Mouse (Mus musculus): ENCODE measurements around the gene Trim67. TPM values are rescaled to one million over a fixed set of nuclear protein-coding genes. Genes with fewer than 3 reads are reported as not detected.

Gene Trim67
- total RNA-seq, 2 experiments from 2014 or later, result 14.9 to 16.5 TPM

DNA sequence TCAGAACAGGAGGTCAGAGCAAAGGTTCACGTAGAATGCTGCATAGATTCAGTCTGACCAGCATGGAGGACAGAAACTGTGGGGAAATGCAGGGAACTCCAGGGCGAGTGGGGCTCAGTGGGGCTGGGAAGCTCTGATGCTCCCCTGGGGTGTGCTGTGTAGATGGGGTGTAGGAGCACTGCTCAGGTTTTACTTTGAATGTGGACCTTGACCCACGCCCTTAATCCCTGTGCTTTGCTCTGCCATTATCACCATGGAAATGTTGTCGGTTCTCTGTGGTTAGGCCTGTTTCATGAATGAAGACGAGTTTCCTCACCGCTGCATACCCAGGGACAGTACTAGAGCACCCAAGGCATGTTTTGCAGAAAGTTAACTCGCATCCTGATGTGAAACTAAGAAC is 78.6 kb downstream of the Trim67 start:
- DNase-seq (ENCODE audit: low spot score in 2 of 2), result no peak

DNA sequence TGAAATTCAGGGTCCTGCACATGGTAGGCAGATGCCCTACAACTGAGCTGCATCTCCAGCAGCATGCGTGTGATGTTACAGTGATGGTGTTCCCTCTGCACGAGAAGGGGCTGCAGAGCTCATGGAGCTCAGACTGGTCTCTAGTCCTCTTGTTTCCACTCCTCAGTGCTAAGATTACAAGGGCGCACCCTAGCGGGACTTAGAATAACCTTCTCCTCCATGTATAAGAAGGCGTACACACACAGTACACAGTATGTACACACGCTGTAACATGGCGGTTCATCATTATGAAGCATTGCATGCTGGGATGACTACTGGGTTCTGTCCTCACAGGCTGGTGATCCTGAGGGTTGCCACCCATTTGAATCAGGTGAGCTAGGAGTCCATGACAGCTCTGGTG is 79.2 kb downstream of the Trim67 start:
- no peak for DNase-seq (ENCODE audit: low spot score in 2 of 2)

DNA sequence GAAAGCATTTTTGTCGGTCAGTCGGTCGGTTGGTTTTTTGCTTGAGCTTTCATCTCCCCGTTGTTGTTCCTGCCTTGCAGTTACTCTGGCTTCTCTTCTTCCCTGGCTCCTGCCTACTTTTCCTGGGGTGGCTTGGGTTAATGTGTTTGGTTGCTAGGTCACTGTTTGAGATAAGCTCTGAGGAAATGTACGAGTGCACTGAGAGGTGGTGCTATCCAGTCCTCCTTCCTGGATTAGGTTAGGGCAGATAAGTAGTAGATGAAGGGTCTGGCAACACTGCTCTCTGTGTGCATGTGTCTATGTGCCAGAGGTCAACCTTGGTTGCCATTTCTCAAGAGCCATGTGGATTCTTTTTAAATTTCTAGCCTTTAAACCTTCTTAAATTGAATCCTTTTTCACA is 79.8 kb downstream of the Trim67 start:
- DNase-seq (ENCODE audit: low spot score in 2 of 2), result no peak

DNA sequence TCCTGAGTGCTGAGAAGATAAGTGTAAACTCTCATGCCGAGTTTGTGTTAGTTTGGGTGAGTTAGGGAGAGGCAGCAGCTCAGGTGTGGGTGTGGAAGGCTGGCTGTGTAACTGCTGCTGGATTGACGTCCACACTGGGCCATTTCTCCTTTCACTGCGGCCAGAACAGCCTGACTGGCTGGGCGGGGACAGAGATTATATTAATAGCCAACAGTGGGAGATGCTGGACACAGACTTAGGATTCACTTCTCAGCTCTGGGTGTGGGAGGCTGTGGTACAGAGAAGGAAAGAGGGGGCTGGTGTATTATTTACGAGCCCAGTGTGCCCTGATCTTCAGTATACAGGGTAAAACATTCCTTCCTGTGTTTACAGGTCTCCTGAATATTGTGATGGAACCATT is 85.2 kb downstream of the Trim67 start:
- no peak for DNase-seq (ENCODE audit: low spot score in 2 of 2)

DNA sequence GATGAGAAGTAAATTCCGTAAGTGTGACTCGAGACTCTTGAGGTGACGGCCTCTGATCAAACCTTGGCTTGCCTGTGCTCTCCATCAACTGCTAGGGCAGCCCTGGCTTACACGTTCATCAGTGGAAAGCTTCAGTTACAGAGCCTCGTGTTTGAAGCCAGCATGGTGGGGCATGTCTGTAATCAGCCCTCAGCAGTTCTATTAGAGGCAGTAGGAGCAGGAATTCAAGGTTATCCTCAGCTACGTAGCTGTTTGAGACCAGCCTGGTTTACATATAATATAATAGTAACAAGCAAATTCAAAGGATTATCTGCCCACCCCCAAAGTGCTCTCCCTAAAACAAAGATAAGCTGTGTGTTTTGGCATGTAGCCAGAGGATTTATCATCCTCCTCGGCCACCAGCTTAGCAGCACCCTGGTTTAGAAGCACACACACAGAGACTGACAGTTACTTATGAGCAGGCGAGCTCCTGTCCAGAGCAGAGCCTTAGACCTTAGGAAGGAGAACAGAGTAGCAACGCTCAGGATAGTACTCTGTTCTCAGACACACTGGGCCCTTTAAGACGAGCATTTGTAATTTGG is 86.1 kb downstream of the Trim67 start:
- DNase-seq (ENCODE audit: low spot score in 2 of 2), result no peak

Other genes with a start within 250 kb of the Trim67 start
- 10 to 100 TPM; 56.4 to 82.1 TPM for gene Agt, start 223.4 kb upstream of the Trim67 start, total RNA-seq (2021)
- under 1 TPM in 1 of 2 experiments, not detected in 1; 0.18 TPM for gene Capn9, start 217.0 kb upstream of the Trim67 start, total RNA-seq (2021)
- 10 to 100 TPM; 94.7 to 99.2 TPM for gene 2310022B05Rik, start 129.7 kb upstream of the Trim67 start, total RNA-seq (2021)
- gene Ttc13, start 71.1 kb upstream of the Trim67 start, total RNA-seq (2021), result 10 to 100 TPM; 51.8 to 54.9 TPM
- gene Arv1, start 71.0 kb upstream of the Trim67 start, total RNA-seq (2021), result 10 to 100 TPM; 11.3 to 13.3 TPM
- under 1 TPM; 0.67 to 0.97 TPM for gene Fam89a, start 41.3 kb upstream of the Trim67 start, total RNA-seq (2021)
- 10 to 100 TPM; 66.3 to 69.6 TPM for gene Gnpat, start 69.9 kb downstream of the Trim67 start, total RNA-seq (2021)
- 10 to 100 TPM; 23.5 to 24.0 TPM for gene 2810004N23Rik, start 70.0 kb downstream of the Trim67 start, total RNA-seq (2021)
- 10 to 100 TPM; 35.3 to 37.0 TPM for gene Exoc8, start 104.6 kb downstream of the Trim67 start, total RNA-seq (2021)
- gene Sprtn, start 104.8 kb downstream of the Trim67 start, total RNA-seq (2021), result 10 to 100 TPM; 12.8 to 14.3 TPM
- 10 to 100 TPM; 59.9 to 63.3 TPM for gene Egln1, start 156.2 kb downstream of the Trim67 start, total RNA-seq (2021)
- 100 to 1,000 TPM; 106 to 107 TPM for gene Tsnax, start 219.9 kb downstream of the Trim67 start, total RNA-seq (2021)

All from layer of hippocampus, postnatal 14 days (tissue).